Comparison of ENCODE assay signal across 11 mouse cellular contexts in genomic region chr5:99478716-99479115, GRCm38 (mm10).
DNase-seq lines count a peak whose midpoint lies in the region; ATAC-seq lines count a peak whose summit lies in the region.
"Had no signal": no experiment of that assay in that cellular context is flagged by ENCODE, and none has a peak within 500 bp of the region (broad histone marks: within the 10 kb centered on the region; RNA-seq: fewer than 3 reads in every experiment).

No protein-coding gene starts in this region.

- no peaks in the 10 kb centered on the region for H3K9me3 ChIP-seq in heart, embryonic 11.5 days (replicated peaks; ENCODE audit: control insufficient read depth, low read length)
- no peaks in the 10 kb centered on the region for H3K9me3 ChIP-seq in embryonic facial prominence, embryonic 11.5 days (replicated peaks; ENCODE audit: control insufficient read depth, low read length)
- no peaks in the 10 kb centered on the region for H3K9me3 ChIP-seq in hindbrain, embryonic 13.5 days
- no peaks in the 10 kb centered on the region for H3K9me3 ChIP-seq in midbrain, embryonic 14.5 days (ENCODE audit: control insufficient read depth, low read length)
- H3K9me3 ChIP-seq: limb, embryonic 15.5 days had no signal

- no peak overlapping the region for H3K4me2 ChIP-seq in heart, embryonic 11.5 days
- H3K4me2 ChIP-seq in embryonic facial prominence, embryonic 11.5 days (ENCODE audit: low read depth, low read length): no peak overlapping the region
- no peak overlapping the region for H3K4me2 ChIP-seq in hindbrain, embryonic 13.5 days
- H3K4me2 ChIP-seq in midbrain, embryonic 14.5 days (ENCODE audit: low read length): no peak overlapping the region

- peak overlapping the region; percentile 67; the same call in 1 of the 2 replicates for H3K9ac ChIP-seq in heart, embryonic 11.5 days (ENCODE audit: low read depth, low read length)
- no peak overlapping the region for H3K9ac ChIP-seq in embryonic facial prominence, embryonic 11.5 days (replicated peaks; ENCODE audit: low read length)
- H3K9ac ChIP-seq in hindbrain, embryonic 13.5 days: no peak overlapping the region
- H3K9ac ChIP-seq in midbrain, embryonic 14.5 days (replicated peaks; ENCODE audit: low read length): no peak overlapping the region
- H3K9ac ChIP-seq: limb, embryonic 15.5 days had no signal

- no peaks in the 10 kb centered on the region for H3K36me3 ChIP-seq in heart, embryonic 11.5 days (ENCODE audit: control insufficient read depth, insufficient read depth, low read length)
- H3K36me3 ChIP-seq in embryonic facial prominence, embryonic 11.5 days (replicated peaks; ENCODE audit: control insufficient read depth, insufficient read depth, low read depth, low read length): no peaks in the 10 kb centered on the region
- H3K36me3 ChIP-seq in hindbrain, embryonic 13.5 days: no peaks in the 10 kb centered on the region
- no peaks in the 10 kb centered on the region for H3K36me3 ChIP-seq in midbrain, embryonic 14.5 days (ENCODE audit: control insufficient read depth, insufficient read depth, low read length)
- H3K36me3 ChIP-seq: limb, embryonic 15.5 days had no signal

- no peak overlapping the region for H3K4me3 ChIP-seq in heart, embryonic 11.5 days (ENCODE audit: low read depth, low read length)
- no peak overlapping the region for H3K4me3 ChIP-seq in embryonic facial prominence, embryonic 11.5 days (ENCODE audit: low read depth, low read length)
- no peak overlapping the region for H3K4me3 ChIP-seq in hindbrain, embryonic 13.5 days
- H3K4me3 ChIP-seq in midbrain, embryonic 14.5 days (replicated peaks; ENCODE audit: low read depth, low read length): no peak overlapping the region

- WGBS in heart, embryonic 11.5 days (ENCODE audit: insufficient replicate concordance): 25% methylated on average over 4 of the region's 4 CpGs
- 38% methylated on average over 4 of the region's 4 CpGs for WGBS in embryonic facial prominence, embryonic 11.5 days
- 28% methylated on average over 4 of the region's 4 CpGs for WGBS in hindbrain, embryonic 13.5 days
- WGBS in midbrain, embryonic 14.5 days: 11% methylated on average over 4 of the region's 4 CpGs

- ATAC-seq in heart, embryonic 11.5 days (replicated peaks; ENCODE audit: insufficient number of reproducible peaks, low FRiP score, low TSS enrichment): no peak
- ATAC-seq in embryonic facial prominence, embryonic 11.5 days (replicated peaks; ENCODE audit: insufficient number of reproducible peaks, low FRiP score, low TSS enrichment, low read depth): no peak
- ATAC-seq in hindbrain, embryonic 13.5 days (ENCODE audit: low FRiP score): no peak
- ATAC-seq in midbrain, embryonic 14.5 days (ENCODE audit: low FRiP score, low TSS enrichment): no peak

- H3K27ac ChIP-seq in heart, embryonic 11.5 days (ENCODE audit: low read depth, low read length): peak overlapping the region; percentile 82
- 0 out of 2 replicates have a peak overlapping the region, but pooled peaks have one; percentile 13 for H3K27ac ChIP-seq in embryonic facial prominence, embryonic 11.5 days (replicated peaks; ENCODE audit: low read depth, low read length)
- H3K27ac ChIP-seq in hindbrain, embryonic 13.5 days: peak overlapping the region; percentile 86
- peak overlapping the region; percentile 78 for H3K27ac ChIP-seq in midbrain, embryonic 14.5 days (replicated peaks; ENCODE audit: low read depth, low read length)
- H3K27ac ChIP-seq: limb, embryonic 15.5 days had no signal

- intact Hi-C loops in gastrocnemius, postnatal 36 days (cut with DNase I): no loop called here

- peaks cover 36% of the 10 kb centered on the region for H3K4me1 ChIP-seq in heart, embryonic 11.5 days (ENCODE audit: control insufficient read depth, insufficient read depth, low read length)
- H3K4me1 ChIP-seq in embryonic facial prominence, embryonic 11.5 days (ENCODE audit: control insufficient read depth, insufficient read depth, low read length): no peaks in the 10 kb centered on the region; the same call in 1 of the 2 replicates
- peaks cover 32% of the 10 kb centered on the region for H3K4me1 ChIP-seq in hindbrain, embryonic 13.5 days (replicated peaks)
- H3K4me1 ChIP-seq in midbrain, embryonic 14.5 days (ENCODE audit: control insufficient read depth, insufficient read depth, low read length): peaks cover 25% of the 10 kb centered on the region

- no peaks in the 10 kb centered on the region for H3K27me3 ChIP-seq in heart, embryonic 11.5 days (ENCODE audit: control insufficient read depth, insufficient read depth, low read length)
- no peaks in the 10 kb centered on the region for H3K27me3 ChIP-seq in embryonic facial prominence, embryonic 11.5 days (ENCODE audit: control insufficient read depth, insufficient read depth, low read length)
- H3K27me3 ChIP-seq in hindbrain, embryonic 13.5 days: 0 out of 2 replicates have a peak, but pooled peaks cover 2% of the 10 kb centered on the region
- H3K27me3 ChIP-seq in midbrain, embryonic 14.5 days (ENCODE audit: control insufficient read depth, insufficient read depth, low read length): no peaks in the 10 kb centered on the region; the same call in 1 of the 2 replicates
- H3K27me3 ChIP-seq: CH12.LX; limb, embryonic 15.5 days had no signal

- no peak for DNase-seq in heart, adult 18-20 months
- no peak for DNase-seq in embryonic facial prominence, embryonic 11.5 days (ENCODE audit: low spot score)
- peak; percentile 30 for DNase-seq in midbrain, embryonic 14.5 days
- no peak for DNase-seq in frontal cortex, postnatal 10 days (ENCODE audit: low spot score in 2 of 2)
- DNase-seq in right cerebral cortex, postnatal 4 days: no peak
- DNase-seq in gastrocnemius, postnatal 36 days: no peak
- DNase-seq: thymus, adult 18-20 months had no signal

Comparison
In these comparisons a context has a peak if more than half of its experiments do, and no peak if none do; other contexts are left out.
1. H3K27ac ChIP-seq: peak in every context shown above with its lines; median percentile 86 in hindbrain, embryonic 13.5 days; 82 in heart, embryonic 11.5 days; 78 in midbrain, embryonic 14.5 days; 13 in embryonic facial prominence, embryonic 11.5 days.